Mouse (Mus musculus) CH12.LX (cell line): ENCODE measurements around the gene Zc3h18.

Experiments
- CHD1 ChIP-seq: IDR thresholded peaks from 2 replicates; pipeline ENCODE4 v1.6.1; 2012; ENCODE audit warnings: low read depth, low read length, improper control_type of control experiment, inconsistent platforms
- CHD2 ChIP-seq: IDR thresholded peaks from 2 replicates; pipeline ENCODE4 v1.6.1; 2011; ENCODE audit warnings: low read length, improper control_type of control experiment
- CTCF ChIP-seq, 2 experiments: IDR thresholded peaks in 1 of 2; conservative IDR thresholded peaks in 1 of 2; 2 replicates each; pipeline ENCODE4 v1.5.1; 2011 to 2012; ENCODE audit warnings: low read depth in 2 of 2, low read length in 2 of 2, improper control_type of control experiment in 1 of 2, inconsistent platforms in 1 of 2, mild to moderate bottlenecking in 1 of 2, moderate library complexity in 1 of 2
- EP300 ChIP-seq: IDR thresholded peaks from 2 replicates; pipeline ENCODE4 v1.6.1; 2011; ENCODE audit warnings: low read length, improper control_type of control experiment
- KAT2A ChIP-seq: IDR thresholded peaks from 2 replicates; pipeline ENCODE4 v1.6.1; 2012; ENCODE audit warnings: low read length, improper control_type of control experiment, inconsistent platforms; ENCODE audit not compliant: insufficient replicate concordance
- MAFK ChIP-seq: IDR thresholded peaks from 2 replicates; pipeline ENCODE4 v1.6.1; 2011; ENCODE audit warnings: low read length, improper control_type of control experiment; ENCODE audit not compliant: insufficient replicate concordance
- MAX ChIP-seq: IDR thresholded peaks from 2 replicates; pipeline ENCODE4 v1.6.1; 2011; ENCODE audit warnings: low read length, improper control_type of control experiment
- MEF2A ChIP-seq: IDR thresholded peaks from 2 replicates; pipeline ENCODE4 v1.6.1; 2014; ENCODE audit warnings: low read depth, mild to moderate bottlenecking, inconsistent platforms, low read length, improper control_type of control experiment, borderline replicate concordance
- POLR2A ChIP-seq: IDR thresholded peaks from 2 replicates; pipeline ENCODE4 v1.6.1; 2011; ENCODE audit warnings: low read depth, mild to moderate bottlenecking, improper control_type of control experiment, low read length
- POLR2AphosphoS2 ChIP-seq: IDR thresholded peaks from 2 replicates; pipeline ENCODE4 v1.6.1; 2011; ENCODE audit warnings: low read depth, low read length, improper control_type of control experiment
- ZC3H11A ChIP-seq: IDR thresholded peaks from 2 replicates; pipeline ENCODE4 v1.6.1; 2012; ENCODE audit warnings: low read depth, mild to moderate bottlenecking, inconsistent platforms, low read length, improper control_type of control experiment
- ZMIZ1 ChIP-seq: IDR thresholded peaks from 2 replicates; pipeline ENCODE4 v1.6.1; 2012; ENCODE audit warnings: low read depth, mild to moderate bottlenecking, inconsistent platforms, low read length, improper control_type of control experiment

GRCm38 (mm10) chr8:122442781-122443180 is 66.4 kb downstream of the Zc3h18 start:
- TF ChIP-seq CTCF (conservative IDR thresholded peaks at IDR 0.05 in 1 of 2, IDR thresholded peaks at IDR 0.05 in 1 of 2; ENCODE audit: low read depth in 2 of 2, low read length in 2 of 2) = no peak
- TF ChIP-seq POLR2A = no peak
- no peak for TF ChIP-seq ZC3H11A
- TF ChIP-seq MEF2A = no peak
- TF ChIP-seq CHD2 = no peak
- no peak for TF ChIP-seq ZMIZ1
- no peak for TF ChIP-seq MAX
- TF ChIP-seq KAT2A = no peak
- TF ChIP-seq CHD1 = no peak
- no peak for TF ChIP-seq POLR2AphosphoS2
- no peak for TF ChIP-seq EP300
- no peak for TF ChIP-seq MAFK
